Mouse (Mus musculus) stomach, embryonic 14.5 days (tissue): ENCODE measurements around the gene Plpp7. TPM values are rescaled to one million over a fixed set of nuclear protein-coding genes. Genes with fewer than 3 reads are reported as not detected.

Experiments
- ATAC-seq: fragments of 200-750 bp; cut with Nextera tagmentation; 2 replicates; pipeline ENCODE4 v1.8.0; 2017; ENCODE audit warnings: low read depth, moderate TSS enrichment; ENCODE audit not compliant: insufficient number of reproducible peaks, insufficient read depth, low FRiP score
- H3K27ac ChIP-seq: fragments of 300-500 bp; sonication (generic); 2 replicates; pipeline ENCODE4 v1.5.1; 2014; ENCODE audit warnings: mild to moderate bottlenecking, low read length, moderate library complexity, mixed read lengths
- H3K27me3 ChIP-seq: fragments of 300-500 bp; sonication (generic); 2 replicates; pipeline ENCODE4 v1.6.1; 2014; ENCODE audit warnings: low read length, control low read depth, mixed read lengths; ENCODE audit not compliant: control insufficient read depth, insufficient read depth
- H3K36me3 ChIP-seq: fragments of 300-500 bp; sonication (generic); 2 replicates; pipeline ENCODE4 v1.6.1; 2014; ENCODE audit warnings: mild to moderate bottlenecking, control low read depth, low read length, moderate library complexity, mixed read lengths; ENCODE audit not compliant: control insufficient read depth, insufficient read depth
- H3K4me1 ChIP-seq: fragments of 300-500 bp; sonication (generic); 2 replicates; pipeline ENCODE4 v1.6.1; 2014; ENCODE audit warnings: low read length, control low read depth, mixed read lengths; ENCODE audit not compliant: control insufficient read depth, insufficient read depth
- H3K4me2 ChIP-seq: fragments of 300-500 bp; sonication (generic); replicated peaks from 2 replicates; pipeline ENCODE4 v1.6.1; 2014; ENCODE audit warnings: low read depth, low read length, control low read depth
- H3K4me3 ChIP-seq: fragments of 300-500 bp; sonication (generic); 2 replicates; pipeline ENCODE4 v1.5.1; 2014; ENCODE audit warnings: low read depth, low read length, control low read depth
- H3K9ac ChIP-seq: fragments of 300-500 bp; sonication (generic); replicated peaks from 2 replicates; pipeline ENCODE4 v1.6.1; 2014; ENCODE audit warnings: low read depth, mild to moderate bottlenecking, control low read depth, low read length, moderate library complexity, mixed read lengths
- H3K9me3 ChIP-seq: fragments of 300-500 bp; sonication (generic); 2 replicates; pipeline ENCODE4 v1.6.1; 2016; ENCODE audit warnings: low read depth, low read length, control low read depth; ENCODE audit not compliant: control insufficient read depth
- WGBS: fragments of 180-500 bp; shearing (Covaris S2); extraction: QIAGEN DNeasy Blood & Tissue Kit; methylation state at CpG from one replicate; pipeline ENCODE4 v1.1.7; 2014; 5-methylcytosine and 5-hydroxymethylcytosine counted together
- polyA plus RNA-seq: library from polyadenylated mRNA; unstranded; fragments of >200 nt; fragmentation: Nextera tagmentation; extraction: Ambion mirVana; gene quantifications from 2 replicates; pipeline ENCODE4 v1.2.1, GENCODE M21; 2014

Plpp7 gene
- polyA plus RNA-seq, 1 experiment from 2014 or later = 3.3 TPM

GRCm38 (mm10) chr2:32077744-32078143 is 17.6 kb upstream of the Plpp7 start:
- Histone ChIP-seq H3K9ac (no peak overlapping the region), H3K4me3 (no peak overlapping the region), H3K4me1 (no peaks in the 10 kb centered on the region), H3K36me3 (no peaks in the 10 kb centered on the region), H3K27ac (peak overlapping the region; percentile 44; the same call in 1 of the 2 replicates), H3K9me3 (no peaks in the 10 kb centered on the region), H3K4me2 (no peak overlapping the region), H3K27me3 (peaks cover 9% of the 10 kb centered on the region)
- ATAC-seq = no peak
- WGBS = 78% methylated on average over 10 of the region's 10 CpGs

GRCm38 (mm10) chr2:32078522-32078921 is 16.8 kb upstream of the Plpp7 start:
- Histone ChIP-seq H3K9me3 (no peaks in the 10 kb centered on the region), H3K27ac (no peak overlapping the region; the same call in 1 of the 2 replicates), H3K36me3 (no peaks in the 10 kb centered on the region), H3K9ac (no peak overlapping the region), H3K27me3 (peaks cover 13% of the 10 kb centered on the region), H3K4me3 (no peak overlapping the region), H3K4me1 (peaks cover under 1% of the 10 kb centered on the region; the same call in 1 of the 2 replicates), H3K4me2 (no peak overlapping the region)
- no peak; the same call in 1 of the 2 replicates for ATAC-seq
- 42% methylated on average over 8 of the region's 8 CpGs for WGBS

GRCm38 (mm10) chr2:32079191-32079725 is 16.1 kb upstream of the Plpp7 start:
- no peak for ATAC-seq
- Histone ChIP-seq H3K36me3 (no peaks in the 10 kb centered on the region), H3K4me3 (no peak overlapping the region), H3K27ac (no peak overlapping the region), H3K9me3 (no peaks in the 10 kb centered on the region), H3K4me2 (no peak overlapping the region), H3K27me3 (peaks cover 20% of the 10 kb centered on the region), H3K4me1 (peaks cover 8% of the 10 kb centered on the region), H3K9ac (no peak overlapping the region)
- WGBS = 87% methylated on average over 14 of the region's 14 CpGs

GRCm38 (mm10) chr2:32080681-32081080 is 14.6 kb upstream of the Plpp7 start:
- Histone ChIP-seq H3K27ac (no peak overlapping the region), H3K4me1 (peaks cover 8% of the 10 kb centered on the region), H3K9ac (no peak overlapping the region), H3K27me3 (peaks cover 23% of the 10 kb centered on the region), H3K4me3 (no peak overlapping the region), H3K4me2 (no peak overlapping the region), H3K36me3 (no peaks in the 10 kb centered on the region), H3K9me3 (no peaks in the 10 kb centered on the region)
- no peak for ATAC-seq
- WGBS = 85% methylated on average over 3 of the region's 3 CpGs

GRCm38 (mm10) chr2:32081296-32081929 is 13.9 kb upstream of the Plpp7 start:
- ATAC-seq = no peak
- Histone ChIP-seq H3K27ac (no peak overlapping the region), H3K4me2 (no peak overlapping the region), H3K4me1 (peaks cover 8% of the 10 kb centered on the region), H3K27me3 (peaks cover 23% of the 10 kb centered on the region), H3K9ac (no peak overlapping the region), H3K4me3 (peak overlapping the region; percentile 63; the same call in 1 of the 2 replicates), H3K36me3 (no peaks in the 10 kb centered on the region), H3K9me3 (no peaks in the 10 kb centered on the region)
- 85% methylated on average over 14 of the region's 14 CpGs for WGBS

- 20% methylated on average over 2 of the region's 2 CpGs for WGBS
- Histone ChIP-seq H3K4me2 (peak overlapping the region; percentile 100), H3K27ac (no peak overlapping the region), H3K4me1 (peaks cover 8% of the 10 kb centered on the region), H3K36me3 (no peaks in the 10 kb centered on the region), H3K9me3 (no peaks in the 10 kb centered on the region), H3K9ac (no peak overlapping the region), H3K27me3 (peaks cover 23% of the 10 kb centered on the region), H3K4me3 (peak overlapping the region; percentile 63; the same call in 1 of the 2 replicates)
- ATAC-seq = no peak
Observed at GRCm38 (mm10) chr2:32082229-32082628, 13.1 kb upstream of the Plpp7 start.

GRCm38 (mm10) chr2:32083159-32084011 is 11.9 kb upstream of the Plpp7 start:
- no peak for ATAC-seq
- peak overlapping the region; percentile 63 for H3K4me3 ChIP-seq
- peak overlapping the region; percentile 100 for H3K4me2 ChIP-seq
- no peaks in the 10 kb centered on the region for H3K9me3 ChIP-seq
- under 1% methylated on average over 89 of the region's 91 CpGs for WGBS
- H3K27me3 ChIP-seq = peaks cover 23% of the 10 kb centered on the region
- no peak overlapping the region for H3K27ac ChIP-seq
- H3K9ac ChIP-seq = no peak overlapping the region
- H3K36me3 ChIP-seq = no peaks in the 10 kb centered on the region
- peaks cover 10% of the 10 kb centered on the region for H3K4me1 ChIP-seq

- Histone ChIP-seq H3K27me3 (peaks cover 23% of the 10 kb centered on the region), H3K9me3 (no peaks in the 10 kb centered on the region), H3K27ac (no peak within 1 kb of the TSS), H3K4me3 (peak within 1 kb of the TSS; percentile 63), H3K9ac (peak within 1 kb of the TSS; percentile 25; the same call in 1 of the 2 replicates), H3K4me1 (peaks cover 12% of the 10 kb centered on the region), H3K4me2 (peak within 1 kb of the TSS; percentile 100), H3K36me3 (no peaks in the 10 kb centered on the region)
- 1% methylated on average over 65 of the region's 68 CpGs for WGBS
- ATAC-seq = peak; percentile 65; the same call in 1 of the 2 replicates
Observed at GRCm38 (mm10) chr2:32084111-32084871, 11.0 kb upstream of the Plpp7 start, which contains the start of gene Fam78a. TSS of gene Fam78a (minus strand) at chr2:32084857.
